Mouse (Mus musculus): ENCODE results near the gene Sowahd. TPM values are rescaled to one million over a fixed set of nuclear protein-coding genes. Genes with fewer than 3 reads are reported as not detected.
"Not testable (repeated sequence)": the region's sequence is repeated elsewhere in the genome, so short reads cannot be mapped to it uniquely, and the experiment has no call there.

Gene Sowahd
- polyA plus RNA-seq, 1 experiment: not detected

- H3K4me1 ChIP-seq (ENCODE audit: control insufficient read depth, insufficient read depth, low read length): no peaks in the 10 kb centered on the region
- H3K9me3 ChIP-seq (replicated peaks; ENCODE audit: control insufficient read depth, insufficient read depth, low read length, poor library complexity, severe bottlenecking): no peaks in the 10 kb centered on the region
- no peak overlapping the region for H3K4me3 ChIP-seq (ENCODE audit: low read depth, low read length)
- no peak overlapping the region for H3K27ac ChIP-seq (ENCODE audit: insufficient read depth, low read length)
- no peaks in the 10 kb centered on the region for H3K36me3 ChIP-seq (ENCODE audit: control insufficient read depth, insufficient read depth, low read length, poor library complexity, severe bottlenecking)
- TF ChIP-seq EP300 (IDR thresholded peaks at IDR 0.05; ENCODE audit: insufficient read depth, low read depth, low read length): no peak
- TF ChIP-seq CTCF (IDR thresholded peaks at IDR 0.05; ENCODE audit: low read depth, low read length): no peak
- TF ChIP-seq POLR2A (IDR thresholded peaks at IDR 0.05; ENCODE audit: insufficient read depth, low read length): no peak
- H3K27me3 ChIP-seq (ENCODE audit: control insufficient read depth, insufficient read depth, low read length, poor library complexity, severe bottlenecking): no peaks in the 10 kb centered on the region
- H3K9ac ChIP-seq (ENCODE audit: low read depth, poor library complexity, severe bottlenecking): no peak overlapping the region
These were observed 20.1 kb downstream of the Sowahd start for GRCm38 (mm10) chrX:37068766-37069165.

GRCm38 (mm10) chrX:37074262-37074892 is 25.7 kb downstream of the Sowahd start:
- Histone ChIP-seq H3K27ac (ENCODE audit: insufficient read depth, low read length) (no peak overlapping the region), H3K36me3 (ENCODE audit: control insufficient read depth, insufficient read depth, low read length, poor library complexity, severe bottlenecking) (no peaks in the 10 kb centered on the region), H3K4me1 (ENCODE audit: control insufficient read depth, insufficient read depth, low read length) (no peaks in the 10 kb centered on the region), H3K4me3 (ENCODE audit: low read depth, low read length) (no peak overlapping the region), H3K9me3 (replicated peaks; ENCODE audit: control insufficient read depth, insufficient read depth, low read length, poor library complexity, severe bottlenecking) (no peaks in the 10 kb centered on the region), H3K27me3 (ENCODE audit: control insufficient read depth, insufficient read depth, low read length, poor library complexity, severe bottlenecking) (no peaks in the 10 kb centered on the region), H3K9ac (ENCODE audit: low read depth, poor library complexity, severe bottlenecking) (no peak overlapping the region)
- TF ChIP-seq CTCF (IDR thresholded peaks at IDR 0.05; ENCODE audit: low read depth, low read length) (peak; percentile 70), EP300 (IDR thresholded peaks at IDR 0.05; ENCODE audit: insufficient read depth, low read depth, low read length) (no peak), POLR2A (IDR thresholded peaks at IDR 0.05; ENCODE audit: insufficient read depth, low read length) (no peak)

GRCm38 (mm10) chrX:37076651-37077050 is 28.0 kb downstream of the Sowahd start:
- Histone ChIP-seq H3K9me3 (replicated peaks; ENCODE audit: control insufficient read depth, insufficient read depth, low read length, poor library complexity, severe bottlenecking) (no peaks in the 10 kb centered on the region), H3K27me3 (ENCODE audit: control insufficient read depth, insufficient read depth, low read length, poor library complexity, severe bottlenecking) (no peaks in the 10 kb centered on the region), H3K27ac (ENCODE audit: insufficient read depth, low read length) (no peak overlapping the region; the same call in 1 of the 2 replicates), H3K36me3 (ENCODE audit: control insufficient read depth, insufficient read depth, low read length, poor library complexity, severe bottlenecking) (peaks cover 6% of the 10 kb centered on the region), H3K4me3 (ENCODE audit: low read depth, low read length) (no peak overlapping the region), H3K4me1 (ENCODE audit: control insufficient read depth, insufficient read depth, low read length) (no peaks in the 10 kb centered on the region), H3K9ac (ENCODE audit: low read depth, poor library complexity, severe bottlenecking) (no peak overlapping the region)
- TF ChIP-seq POLR2A (IDR thresholded peaks at IDR 0.05; ENCODE audit: insufficient read depth, low read length) (no peak), CTCF (IDR thresholded peaks at IDR 0.05; ENCODE audit: low read depth, low read length) (no peak), EP300 (IDR thresholded peaks at IDR 0.05; ENCODE audit: insufficient read depth, low read depth, low read length) (no peak)

DNA sequence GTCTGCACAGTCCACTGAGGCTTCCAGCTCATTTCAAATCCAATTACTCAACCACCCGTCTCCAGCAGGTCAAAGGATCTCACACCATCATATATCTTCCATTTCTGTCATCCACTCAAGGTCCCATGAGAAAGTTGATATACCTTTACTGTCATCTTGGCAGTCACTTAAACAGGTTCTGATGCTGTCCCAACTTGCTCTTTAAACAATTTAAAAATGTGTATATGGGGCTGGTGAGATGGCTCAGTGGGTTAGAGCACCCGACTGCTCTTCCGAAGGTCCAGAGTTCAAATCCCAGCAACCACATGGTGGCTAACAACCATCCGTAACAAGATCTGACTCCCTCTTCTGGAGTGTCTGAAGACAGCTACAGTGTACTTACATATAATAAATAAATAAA is 31.7 kb downstream of the Sowahd start:
- H3K36me3 ChIP-seq (ENCODE audit: control insufficient read depth, insufficient read depth, low read length, poor library complexity, severe bottlenecking): peaks cover 36% of the 10 kb centered on the region
- not testable (repeated sequence) for H3K4me1 ChIP-seq (ENCODE audit: control insufficient read depth, insufficient read depth, low read length); H3K9ac ChIP-seq (ENCODE audit: low read depth, poor library complexity, severe bottlenecking); H3K9me3 ChIP-seq (replicated peaks; ENCODE audit: control insufficient read depth, insufficient read depth, low read length, poor library complexity, severe bottlenecking); H3K4me3 ChIP-seq (ENCODE audit: low read depth, low read length); H3K27me3 ChIP-seq (ENCODE audit: control insufficient read depth, insufficient read depth, low read length, poor library complexity, severe bottlenecking)
- peak overlapping the region; percentile 69; the same call in 1 of the 2 replicates for H3K27ac ChIP-seq (ENCODE audit: insufficient read depth, low read length)

DNA sequence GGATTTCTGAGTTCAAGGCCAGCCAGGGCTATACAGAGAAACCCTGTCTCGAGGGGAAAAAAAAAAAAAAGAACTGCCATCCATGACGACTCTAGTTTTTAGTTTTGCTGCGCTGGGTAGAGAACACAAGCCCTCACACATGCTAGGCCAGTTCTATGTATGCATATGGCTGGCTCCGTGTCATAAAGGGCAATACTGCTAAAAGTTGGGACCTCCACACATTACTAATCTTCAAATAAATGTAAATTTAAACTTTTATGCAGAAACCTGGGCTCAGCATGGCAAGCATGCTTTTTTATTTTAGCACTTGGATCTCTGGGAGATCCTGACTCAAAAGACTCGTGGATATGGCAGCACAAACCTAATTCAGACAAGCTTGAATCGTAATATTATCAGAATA is 32.5 kb downstream of the Sowahd start:
- Histone ChIP-seq H3K36me3 (ENCODE audit: control insufficient read depth, insufficient read depth, low read length, poor library complexity, severe bottlenecking) (peaks cover 36% of the 10 kb centered on the region), H3K27ac (ENCODE audit: insufficient read depth, low read length) (peak overlapping the region; percentile 56), H3K4me3 (ENCODE audit: low read depth, low read length) (no peak overlapping the region), H3K9ac (ENCODE audit: low read depth, poor library complexity, severe bottlenecking) (peak overlapping the region; percentile 40; the same call in 1 of the 2 replicates), H3K27me3 (ENCODE audit: control insufficient read depth, insufficient read depth, low read length, poor library complexity, severe bottlenecking) (no peaks in the 10 kb centered on the region), H3K9me3 (replicated peaks; ENCODE audit: control insufficient read depth, insufficient read depth, low read length, poor library complexity, severe bottlenecking) (no peaks in the 10 kb centered on the region), H3K4me1 (ENCODE audit: control insufficient read depth, insufficient read depth, low read length) (no peaks in the 10 kb centered on the region)
- TF ChIP-seq EP300 (IDR thresholded peaks at IDR 0.05; ENCODE audit: insufficient read depth, low read depth, low read length): no peak
- TF ChIP-seq POLR2A (IDR thresholded peaks at IDR 0.05; ENCODE audit: insufficient read depth, low read length): no peak
- TF ChIP-seq CTCF (IDR thresholded peaks at IDR 0.05; ENCODE audit: low read depth, low read length): no peak

DNA sequence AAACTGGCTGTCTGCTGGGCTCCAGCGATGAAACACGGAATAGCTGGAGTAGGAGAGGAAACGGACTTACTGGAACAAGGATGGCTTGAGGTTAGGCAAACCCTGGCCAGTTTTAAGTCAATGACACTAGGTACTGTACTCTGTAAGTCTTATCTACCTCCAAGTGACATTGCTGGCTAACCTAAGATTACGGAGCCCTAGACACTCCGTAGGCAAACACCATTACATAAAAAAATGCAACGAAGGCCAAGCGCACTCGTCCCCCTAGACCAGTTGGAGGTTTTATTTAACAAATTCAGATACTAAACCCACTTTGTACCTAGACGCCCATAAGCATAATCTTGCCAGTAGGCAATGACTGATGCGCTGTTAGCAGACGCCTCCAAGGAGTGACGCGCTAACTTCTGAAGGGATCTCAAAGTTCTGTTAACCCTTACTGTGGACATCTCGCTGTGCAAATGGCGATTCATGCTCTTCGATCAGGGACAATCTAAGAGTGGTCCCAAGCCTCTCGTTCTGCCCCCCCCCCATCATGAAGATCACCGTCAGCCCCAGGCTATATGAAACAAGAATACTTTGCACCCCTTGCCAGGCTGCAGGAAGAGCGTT is 35.8 kb downstream of the Sowahd start:
- Histone ChIP-seq H3K4me3 (ENCODE audit: low read depth, low read length) (peak overlapping the region; percentile 100), H3K36me3 (ENCODE audit: control insufficient read depth, insufficient read depth, low read length, poor library complexity, severe bottlenecking) (peaks cover 36% of the 10 kb centered on the region), H3K27me3 (ENCODE audit: control insufficient read depth, insufficient read depth, low read length, poor library complexity, severe bottlenecking) (no peaks in the 10 kb centered on the region), H3K4me1 (ENCODE audit: control insufficient read depth, insufficient read depth, low read length) (no peaks in the 10 kb centered on the region), H3K9me3 (replicated peaks; ENCODE audit: control insufficient read depth, insufficient read depth, low read length, poor library complexity, severe bottlenecking) (no peaks in the 10 kb centered on the region), H3K27ac (ENCODE audit: insufficient read depth, low read length) (peak overlapping the region; percentile 79), H3K9ac (ENCODE audit: low read depth, poor library complexity, severe bottlenecking) (peak overlapping the region; percentile 98)
- TF ChIP-seq EP300 (IDR thresholded peaks at IDR 0.05; ENCODE audit: insufficient read depth, low read depth, low read length): no peak
- TF ChIP-seq POLR2A (IDR thresholded peaks at IDR 0.05; ENCODE audit: insufficient read depth, low read length): no peak
- TF ChIP-seq CTCF (IDR thresholded peaks at IDR 0.05; ENCODE audit: low read depth, low read length): no peak
